Mouse (Mus musculus): ENCODE measurements around the gene Pex19.

Pex19 gene

DNA sequence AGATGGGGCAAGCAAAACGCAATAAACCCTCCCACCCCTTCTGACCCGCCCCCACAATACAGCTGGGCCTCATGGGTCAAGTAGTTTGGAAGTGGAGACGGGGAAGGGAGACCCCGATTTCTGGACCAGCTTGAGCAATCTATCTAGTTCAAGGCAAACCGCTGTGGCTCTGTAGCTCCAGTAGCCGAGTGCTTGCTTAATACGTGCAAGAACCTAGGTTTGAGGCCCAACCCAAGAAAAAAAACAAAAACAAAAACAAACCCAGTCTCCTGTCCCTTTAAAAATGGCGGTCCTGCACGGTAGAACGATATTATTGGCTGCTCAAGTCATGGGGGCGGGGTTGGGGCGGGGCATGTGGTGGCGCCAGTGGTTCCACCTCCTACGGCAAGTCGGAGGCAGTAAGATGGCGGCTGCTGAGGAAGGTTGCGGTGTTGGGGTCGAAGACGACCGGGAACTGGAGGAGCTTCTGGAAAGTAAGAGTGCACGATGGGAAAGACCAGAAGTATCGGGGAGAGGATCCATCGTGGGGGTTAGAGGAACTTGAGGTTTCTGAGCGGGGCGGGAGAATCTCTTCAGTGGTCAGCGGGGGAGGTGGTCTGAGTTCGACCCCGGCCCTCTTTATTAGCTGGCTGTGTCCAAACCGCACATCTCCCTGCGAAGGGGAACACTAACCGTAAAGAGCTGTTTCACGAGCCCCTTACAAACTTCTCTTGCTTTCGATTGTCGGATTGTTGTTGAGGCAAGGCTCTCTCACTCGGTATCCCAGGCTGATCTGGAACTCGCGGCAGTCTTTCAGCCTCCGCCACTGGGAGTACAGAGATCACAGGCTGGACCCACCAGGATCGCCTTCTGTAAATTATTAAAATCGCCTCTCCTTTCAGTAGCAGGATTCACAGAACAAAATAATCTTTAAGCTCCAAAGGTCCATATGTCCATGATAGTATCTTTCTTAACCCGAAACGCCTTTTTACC, at the start of gene Pex19:
Pex19 (plus strand) TSS at position 380 of the 972 bp plus-strand sequence.
- DNase-seq (ENCODE audit: low read depth, low spot score) = peak; percentile 97

DNA sequence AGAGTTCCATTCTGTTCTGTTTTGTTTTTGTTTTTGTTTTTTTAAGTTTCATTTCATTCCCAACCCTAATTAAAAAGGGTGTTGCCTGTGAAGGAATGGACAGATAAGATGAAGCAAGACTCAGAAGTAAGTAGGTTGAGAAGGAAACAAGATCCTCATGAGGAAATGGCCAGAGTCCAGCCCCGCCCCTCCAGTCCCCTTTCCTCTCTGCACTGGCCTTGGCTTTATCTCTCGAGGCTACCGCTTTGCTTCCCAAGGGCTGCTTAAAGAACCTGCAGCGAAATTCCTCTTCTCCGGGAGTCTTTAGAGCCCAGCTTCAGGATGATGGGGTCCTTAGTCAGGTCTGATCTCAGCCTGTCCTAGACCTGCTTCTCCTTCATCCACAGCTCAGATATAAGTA, 48.6 kb upstream of the Pex19 start:
- DNase-seq (ENCODE audit: low read depth, low spot score) = no peak

DNA sequence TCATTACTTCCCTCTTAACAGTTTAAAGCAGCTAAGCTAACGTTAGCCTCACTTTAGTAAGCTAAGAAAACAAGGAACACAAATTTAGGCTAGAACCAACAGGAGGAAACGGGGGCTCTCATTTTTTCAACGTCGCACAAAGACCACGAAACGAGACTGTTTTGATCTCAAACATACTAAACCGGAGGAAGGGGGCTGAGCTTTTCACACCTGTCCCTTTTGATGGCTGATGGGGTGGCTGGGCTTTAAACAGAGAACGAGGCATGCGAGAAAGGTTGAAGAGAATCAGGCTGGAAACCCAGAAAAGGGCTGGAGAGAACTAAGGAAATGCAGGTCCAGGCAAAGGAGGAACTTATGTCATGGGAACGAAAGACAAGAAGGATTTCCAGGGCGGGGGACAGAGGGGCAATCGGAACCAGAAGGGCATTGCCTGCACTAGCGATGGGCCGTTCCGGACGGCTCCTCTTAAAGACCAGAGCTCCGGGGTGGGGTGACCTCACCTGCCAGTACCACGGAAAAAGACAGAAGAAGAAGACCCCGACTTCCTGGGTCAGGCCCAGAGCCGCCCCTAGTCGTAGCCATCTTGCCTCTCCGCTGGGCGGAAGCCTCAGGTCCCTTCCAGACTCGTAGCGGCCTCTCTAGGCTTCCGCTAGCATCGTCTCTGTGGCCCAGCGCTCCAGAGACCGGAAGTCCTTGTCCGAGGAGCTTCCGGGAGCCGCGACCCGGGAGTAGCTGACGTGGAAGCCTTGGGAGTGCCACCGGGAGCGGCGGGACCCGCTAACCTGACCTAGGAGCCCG, 44.3 kb upstream of the Pex19 start, which contains the start of the genes Copa and Ncstn:
Copa (plus strand) TSS at position 429 of the 798 bp plus-strand sequence.
Ncstn (minus strand) TSS at position 695 of the 798 bp plus-strand sequence.
- DNase-seq (ENCODE audit: low read depth, low spot score) = peak; percentile 96

DNA sequence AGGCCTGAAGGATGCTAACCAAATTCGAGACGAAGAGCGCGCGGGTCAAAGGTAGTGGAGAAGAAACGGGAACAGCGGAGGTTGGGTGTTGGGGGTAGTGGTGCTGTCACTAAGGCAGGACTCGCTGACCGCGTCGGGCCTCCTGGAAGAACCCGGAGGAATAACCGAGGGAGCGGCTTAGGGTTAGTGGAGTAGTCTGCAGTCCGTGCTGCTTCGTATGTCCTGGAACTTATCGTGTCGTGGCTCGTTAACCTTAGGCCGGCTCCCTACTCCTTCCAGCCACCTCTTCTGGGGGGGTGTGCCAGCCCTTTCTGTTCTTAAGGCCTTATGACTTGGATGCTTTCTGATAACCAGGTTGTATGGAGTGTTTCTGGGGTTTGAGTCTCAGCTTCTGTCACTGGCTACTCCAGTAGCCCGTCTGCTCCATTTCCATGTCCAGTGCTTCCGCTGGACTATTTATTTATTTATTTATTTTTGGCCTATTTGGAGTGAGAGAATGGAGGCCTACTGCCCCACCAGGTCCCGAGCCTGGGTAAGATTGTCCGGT, 43.6 kb upstream of the Pex19 start:
- no peak for DNase-seq (ENCODE audit: low read depth, low spot score)

DNA sequence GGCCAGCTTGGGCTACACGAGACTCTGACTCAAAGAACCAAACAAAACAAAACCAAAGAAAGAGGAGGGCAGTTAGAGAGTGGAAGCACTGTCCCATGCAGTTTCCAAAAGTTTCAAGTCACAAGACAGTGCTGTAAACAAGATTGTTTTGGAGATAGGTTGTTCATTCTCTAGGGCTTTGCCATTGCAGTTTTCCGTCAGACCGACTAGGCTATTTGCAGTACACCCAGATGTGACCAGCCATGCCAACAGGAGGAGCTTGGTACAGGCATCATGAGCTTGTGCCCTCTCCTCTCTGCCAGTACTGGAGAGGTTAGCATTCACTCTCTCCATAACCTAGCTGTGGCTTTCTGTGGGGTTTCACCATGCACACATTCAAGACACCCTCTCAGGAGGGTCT, 33.0 kb upstream of the Pex19 start:
- no peak for DNase-seq (ENCODE audit: low read depth, low spot score)

DNA sequence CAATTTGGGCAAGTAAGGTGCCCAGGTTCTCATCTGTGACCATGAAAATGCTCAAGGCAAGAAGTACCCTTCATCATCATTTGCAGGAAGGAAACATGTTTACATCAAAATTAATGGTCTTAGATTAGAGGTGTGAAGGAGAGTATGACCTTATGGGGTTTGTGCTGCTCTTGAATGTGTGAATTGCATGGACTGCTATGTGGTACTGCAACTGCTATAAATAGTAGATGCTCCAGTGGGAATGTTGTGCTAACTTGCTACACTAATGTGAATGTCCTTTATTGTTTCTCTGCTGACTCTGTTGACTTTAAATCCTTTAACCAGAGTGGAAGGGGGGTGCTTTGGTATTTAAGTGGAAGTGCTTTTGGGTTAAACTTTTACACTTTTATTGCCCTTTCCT, 32.3 kb upstream of the Pex19 start:
- DNase-seq (ENCODE audit: low read depth, low spot score) = no peak

DNA sequence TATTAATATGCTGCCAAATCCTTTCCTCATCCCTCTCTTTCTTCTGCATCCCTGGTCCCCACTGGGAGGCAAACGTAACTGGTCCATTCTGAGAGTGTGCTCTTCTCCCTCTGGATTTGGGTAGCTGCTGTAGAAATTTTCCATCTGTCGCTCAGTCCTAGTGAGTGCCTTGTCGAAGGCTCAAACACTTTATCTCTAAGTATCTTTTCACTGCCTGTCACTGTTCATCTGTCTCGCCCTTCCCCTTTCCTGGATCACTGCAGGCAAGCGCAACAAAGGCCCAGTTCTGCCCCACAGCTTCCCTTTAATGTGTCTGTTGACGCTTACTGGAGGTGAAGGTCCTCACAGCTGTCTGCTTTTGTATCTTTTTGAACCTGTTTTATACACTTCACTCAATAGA, 31.4 kb upstream of the Pex19 start:
- no peak for DNase-seq (ENCODE audit: low read depth, low spot score)

DNA sequence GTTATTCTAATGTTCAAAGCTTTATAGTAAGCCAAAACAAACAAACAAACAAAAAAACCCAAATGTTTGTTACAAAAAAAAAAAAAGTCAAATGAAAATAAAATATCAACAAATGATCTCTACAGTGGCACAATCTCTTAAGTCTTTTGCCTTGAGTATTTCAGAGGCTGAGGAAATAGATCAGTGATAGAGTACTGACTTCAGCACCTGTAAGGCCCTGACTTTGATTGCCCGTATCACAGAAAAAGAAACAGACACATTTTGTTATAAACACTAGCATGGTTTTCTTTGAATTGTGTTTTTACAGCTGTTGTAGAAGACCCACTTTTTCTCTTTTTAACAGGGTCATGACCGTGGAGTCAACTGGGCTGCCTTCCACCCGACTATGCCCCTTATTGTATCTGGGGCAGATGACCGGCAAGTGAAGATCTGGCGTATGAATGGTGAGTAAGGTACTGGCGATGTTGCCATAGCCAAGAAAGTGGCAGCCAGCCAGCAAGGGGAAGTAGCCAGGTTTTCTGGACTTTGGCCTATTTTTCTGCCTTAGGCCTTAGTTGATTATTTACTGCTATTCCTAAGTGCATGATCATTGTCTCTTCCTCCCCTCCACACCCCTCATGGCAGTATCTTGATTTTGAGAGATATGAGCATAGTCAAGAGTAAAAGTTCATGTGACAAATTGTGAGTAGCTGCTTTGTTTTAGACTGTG, 27.1 kb upstream of the Pex19 start:
- no peak for DNase-seq (ENCODE audit: low read depth, low spot score)

DNA sequence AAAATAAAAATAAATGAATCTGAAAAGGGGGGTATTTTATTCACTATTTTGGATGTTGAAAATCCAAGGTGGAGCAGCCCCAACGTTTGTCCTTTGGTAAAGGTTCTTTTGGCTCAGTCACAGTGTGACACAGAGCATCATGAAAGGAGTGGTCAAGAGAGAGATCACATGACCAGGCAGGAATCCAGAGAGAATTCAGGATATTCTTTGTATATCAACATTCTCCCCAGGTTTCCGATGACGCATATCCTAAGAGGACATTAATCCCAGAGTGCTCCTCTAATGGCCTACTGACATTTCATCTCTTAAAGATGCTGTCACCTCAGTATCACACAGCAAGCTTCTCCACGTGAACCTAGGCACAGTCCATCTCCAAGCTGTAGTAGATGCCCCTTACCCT, 22.9 kb upstream of the Pex19 start:
- no peak for DNase-seq (ENCODE audit: low read depth, low spot score)

DNA sequence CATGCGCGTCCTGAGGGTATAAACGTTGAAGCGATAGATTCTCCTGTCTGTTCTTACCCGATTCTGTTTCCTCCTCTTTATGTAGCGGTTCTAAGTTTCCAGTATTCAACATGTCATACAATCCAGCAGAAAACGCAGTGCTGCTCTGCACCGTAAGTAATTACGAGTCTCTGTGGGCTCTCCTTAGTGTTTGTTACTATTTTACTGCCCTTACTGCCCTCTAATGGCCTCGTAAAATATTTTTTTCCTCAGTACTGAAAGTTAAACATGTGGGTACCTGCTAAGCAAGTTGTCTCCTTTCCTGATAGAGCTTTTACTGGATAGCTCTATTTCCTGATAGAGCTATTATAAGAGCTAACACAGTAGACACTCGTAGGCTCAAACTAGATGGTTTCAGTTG, 21.5 kb upstream of the Pex19 start:
- no peak for DNase-seq (ENCODE audit: low read depth, low spot score)

DNA sequence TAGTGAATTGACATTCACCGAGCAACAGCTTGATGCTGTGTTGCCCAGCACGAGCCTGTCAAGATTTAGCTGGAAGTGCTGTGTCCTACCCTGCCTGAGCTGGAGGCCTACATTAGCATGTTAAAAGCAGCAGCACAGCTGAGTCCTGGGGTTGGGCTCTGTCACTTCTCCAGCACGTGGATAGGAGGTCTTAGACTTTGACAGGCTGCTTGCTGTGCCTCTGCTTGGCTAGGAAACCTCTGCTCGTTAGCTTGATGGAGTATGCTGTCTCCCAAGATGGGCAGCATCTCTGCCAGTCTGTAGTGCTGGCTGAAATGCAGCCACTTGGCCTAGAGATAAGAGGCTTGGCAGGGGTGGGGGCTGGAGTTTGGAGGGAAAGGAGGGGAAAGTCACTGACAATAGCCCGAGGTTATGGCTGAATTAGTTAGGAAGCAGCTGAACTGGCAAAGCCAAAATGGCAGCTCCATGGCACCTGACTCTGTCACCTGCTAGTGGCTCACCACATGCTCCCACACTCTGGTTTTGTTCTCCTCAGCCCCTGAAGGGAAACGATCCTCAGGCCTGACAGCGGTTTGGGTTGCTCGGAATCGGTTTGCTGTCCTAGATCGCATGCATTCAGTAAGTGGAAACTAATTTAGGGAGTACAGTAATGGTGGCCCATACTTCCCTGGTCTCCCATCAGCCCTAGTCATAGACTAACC, 18.6 kb upstream of the Pex19 start:
- DNase-seq (ENCODE audit: low read depth, low spot score) = peak; percentile 56

DNA sequence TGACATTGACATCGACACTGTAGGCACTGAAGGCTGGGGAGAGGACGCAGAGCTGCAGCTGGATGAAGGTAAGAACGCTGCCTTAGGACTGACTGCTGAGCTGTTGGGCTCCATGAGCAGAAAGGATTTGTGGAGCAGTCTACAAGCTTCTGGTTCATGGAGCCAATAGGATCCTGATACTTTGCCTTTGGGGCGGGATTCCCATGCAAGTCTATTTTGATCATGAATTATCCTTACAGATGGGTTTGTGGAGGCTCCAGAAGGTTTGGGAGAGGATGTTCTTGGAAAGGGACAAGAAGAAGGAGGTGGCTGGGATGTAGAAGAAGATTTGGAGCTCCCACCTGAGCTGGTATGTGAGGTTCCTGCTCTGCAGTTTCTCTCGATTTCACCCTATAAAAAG, 9.6 kb upstream of the Pex19 start:
- DNase-seq (ENCODE audit: low read depth, low spot score) = no peak

DNA sequence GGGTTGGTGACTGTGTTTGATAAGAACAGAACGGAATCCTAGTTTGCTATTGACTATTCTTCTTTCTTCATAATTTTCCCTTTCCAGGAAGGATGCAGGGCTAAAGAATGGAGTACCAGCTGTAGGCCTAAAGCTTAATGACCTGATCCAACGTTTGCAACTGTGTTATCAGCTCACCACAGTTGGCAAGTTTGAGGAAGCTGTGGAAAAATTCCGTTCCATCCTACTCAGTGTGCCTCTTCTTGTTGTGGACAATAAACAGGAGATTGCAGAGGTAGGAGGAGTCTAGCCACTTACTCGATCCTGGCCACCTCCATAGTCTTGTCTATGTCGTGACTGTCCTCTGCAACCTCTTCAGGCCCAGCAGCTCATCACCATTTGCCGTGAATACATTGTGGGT, 7.5 kb upstream of the Pex19 start:
- no peak for DNase-seq (ENCODE audit: low read depth, low spot score)

DNA sequence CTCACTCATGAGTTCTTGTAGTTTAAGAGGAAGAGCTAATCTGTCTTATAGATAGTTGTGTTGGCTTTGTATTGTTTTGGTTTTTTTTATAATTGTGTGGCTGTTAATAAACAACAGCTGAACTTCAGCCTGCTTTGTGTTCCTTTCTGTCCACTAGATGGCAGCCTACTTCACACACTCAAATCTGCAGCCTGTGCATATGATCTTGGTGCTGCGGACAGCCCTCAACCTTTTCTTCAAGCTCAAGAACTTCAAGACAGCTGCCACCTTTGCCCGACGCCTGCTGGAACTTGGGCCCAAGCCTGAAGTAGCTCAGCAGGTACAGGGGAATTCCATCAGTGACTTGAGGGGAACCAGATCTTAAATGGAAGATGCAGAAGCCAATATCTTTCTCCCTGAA, 6.8 kb upstream of the Pex19 start:
- DNase-seq (ENCODE audit: low read depth, low spot score) = peak; percentile 79

DNA sequence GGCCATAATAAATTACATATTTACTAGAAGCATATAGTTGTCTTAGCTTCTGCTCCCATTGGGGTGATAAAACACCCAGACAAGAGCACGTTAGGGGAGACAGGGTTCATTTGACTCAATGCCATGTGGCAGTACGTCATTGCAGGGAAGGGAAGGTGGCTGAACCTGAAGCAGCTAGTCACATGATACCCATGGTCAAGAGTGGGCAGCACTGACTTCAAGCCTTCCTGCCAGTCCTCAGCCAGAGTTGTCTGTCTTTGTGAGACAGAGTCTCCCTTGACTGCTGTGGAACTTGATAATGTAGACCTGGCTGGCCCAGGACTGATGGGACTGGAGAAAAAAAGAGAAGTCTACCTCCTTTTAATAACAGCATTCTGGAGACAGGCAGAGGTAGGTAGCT, 3.9 kb upstream of the Pex19 start:
- no peak for DNase-seq (ENCODE audit: low read depth, low spot score)

DNA sequence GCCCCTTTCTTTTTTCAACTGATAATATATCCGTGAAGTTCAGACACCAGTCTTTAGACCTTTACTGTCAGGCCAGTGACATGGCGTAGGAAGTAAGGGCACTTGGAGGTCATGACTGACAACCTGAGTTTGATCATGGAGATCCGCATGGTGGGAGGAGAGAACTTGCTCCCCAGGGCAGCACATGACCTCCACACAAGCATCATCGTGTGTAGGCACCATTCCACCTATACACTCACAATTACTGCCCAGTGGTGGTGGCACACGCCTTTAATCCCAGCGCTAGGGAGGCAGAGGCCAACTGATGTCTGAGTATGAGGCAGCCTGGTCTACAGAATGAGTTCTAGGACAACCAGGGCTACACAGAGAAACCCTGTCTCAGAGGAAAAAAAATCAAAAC, 2.0 kb upstream of the Pex19 start:
- no peak for DNase-seq (ENCODE audit: low read depth, low spot score)

DNA sequence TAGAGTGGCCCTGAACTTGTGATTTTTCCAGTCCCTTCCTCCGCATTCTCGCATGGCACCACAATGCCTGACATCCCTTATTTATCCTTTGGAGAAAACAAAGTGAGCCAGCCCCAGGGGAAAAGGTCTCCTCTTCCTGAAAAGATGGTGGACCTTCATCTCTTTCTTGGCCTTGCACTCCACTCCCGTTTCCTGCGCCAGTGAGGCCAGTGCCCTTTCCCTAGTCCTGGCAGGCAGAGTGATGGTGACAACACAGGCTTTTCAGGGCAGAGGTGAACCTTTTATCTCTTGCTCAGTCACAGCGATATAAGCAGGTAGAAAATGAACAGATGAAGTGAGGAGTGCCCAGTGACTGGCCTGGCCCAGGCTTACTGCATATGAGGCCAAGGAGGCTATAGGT, 932 bp downstream of the Pex19 start:
- DNase-seq (ENCODE audit: low read depth, low spot score) = no peak

DNA sequence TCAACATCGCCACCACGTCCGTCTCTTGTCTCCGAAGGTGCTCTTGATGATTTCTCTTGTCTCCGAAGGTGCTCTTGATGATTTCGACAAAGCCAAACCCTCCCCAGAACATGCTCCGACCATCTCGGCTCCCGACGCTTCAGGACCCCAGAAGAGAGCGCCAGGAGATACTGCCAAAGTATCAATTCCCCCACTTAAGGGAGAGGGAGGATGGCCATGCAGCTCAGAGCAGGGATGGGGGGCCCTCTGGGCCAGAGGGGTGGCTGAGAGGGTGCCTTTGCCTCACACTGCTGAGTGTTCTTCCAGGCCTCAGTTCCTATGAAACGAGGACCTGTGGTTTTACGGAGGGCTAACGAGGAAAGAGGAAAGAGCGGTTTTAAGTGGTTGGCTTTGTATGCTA, 2.0 kb downstream of the Pex19 start:
- no peak for DNase-seq (ENCODE audit: low read depth, low spot score)

DNA sequence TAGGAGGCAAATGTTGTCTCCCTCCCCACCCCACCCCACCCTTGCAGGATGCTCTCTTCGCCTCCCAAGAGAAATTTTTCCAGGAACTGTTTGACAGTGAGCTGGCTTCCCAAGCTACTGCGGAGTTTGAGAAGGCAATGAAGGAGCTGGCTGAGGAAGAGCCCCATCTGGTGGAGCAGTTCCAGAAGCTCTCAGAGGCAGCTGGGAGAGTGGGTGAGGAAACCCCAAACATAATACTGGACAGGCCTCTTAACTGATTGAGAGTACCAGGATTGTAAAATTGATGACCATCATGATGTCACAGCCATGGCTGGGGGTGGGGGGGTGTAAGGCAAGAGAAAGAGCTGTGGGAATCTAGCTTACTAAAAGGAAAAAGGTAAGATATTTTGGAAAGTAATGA, 2.6 kb downstream of the Pex19 start:
- peak; percentile 62 for DNase-seq (ENCODE audit: low read depth, low spot score)

DNA sequence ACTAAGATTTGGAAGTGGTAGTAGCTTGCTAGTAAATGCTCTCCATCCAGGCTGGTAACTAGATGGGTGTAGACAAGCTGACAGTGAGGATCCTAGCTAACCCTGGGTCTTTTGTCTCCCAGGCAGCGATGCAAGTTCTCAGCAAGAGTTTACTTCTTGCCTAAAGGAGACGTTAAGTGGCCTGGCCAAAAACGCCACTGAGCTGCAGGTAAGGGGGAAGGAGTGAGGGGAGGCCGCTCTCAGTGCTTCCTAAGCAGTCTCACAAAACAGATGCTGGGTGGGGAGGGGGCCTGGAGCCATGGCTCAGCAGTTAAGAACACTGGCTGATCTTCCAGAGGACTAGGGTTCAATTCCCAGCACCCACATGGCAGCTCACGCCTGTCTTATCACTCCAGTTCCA, 3.2 kb downstream of the Pex19 start:
- DNase-seq (ENCODE audit: low read depth, low spot score) = no peak

DNA sequence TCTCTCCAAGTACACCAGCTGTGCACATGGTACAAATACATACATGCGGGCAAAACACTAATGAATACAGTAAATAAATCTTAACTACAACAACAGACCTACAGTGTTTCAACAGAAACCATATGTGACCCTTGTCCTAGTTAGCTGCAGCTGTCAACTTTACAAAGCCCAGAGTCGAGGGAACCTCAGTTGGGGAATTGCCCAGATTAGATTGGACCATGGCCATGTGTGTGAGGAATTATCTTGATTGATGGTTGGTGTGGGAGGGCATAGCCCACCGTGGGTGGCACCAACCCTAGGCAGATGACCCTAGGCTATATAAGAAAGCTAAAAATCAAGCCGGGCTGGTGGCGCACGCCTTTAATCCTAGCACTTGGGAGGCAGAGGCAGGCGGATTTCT, 5.8 kb downstream of the Pex19 start:
- no peak for DNase-seq (ENCODE audit: low read depth, low spot score)
